Mouse (Mus musculus): ENCODE measurements at regions not wholly inside any gene's neighbourhood (a gene's known extent, or its start where the extent isn't known, plus 50 kb on each side); places are given as distances from the start of the nearest gene placed in this dataset.

- Histone ChIP-seq H3K9me3 (no peaks in the 10 kb centered on the region), H3K4me1 (no peaks in the 10 kb centered on the region), H3K27ac (no peak overlapping the region), H3K27me3 (no peaks in the 10 kb centered on the region), H3K4me2 (no peak overlapping the region), H3K36me3 (no peaks in the 10 kb centered on the region), H3K4me3 (no peak overlapping the region), H3K9ac (no peak overlapping the region)
- 65% methylated on average over 4 of the region's 4 CpGs for WGBS
- ATAC-seq (ENCODE audit: insufficient number of reproducible peaks, low FRiP score, low TSS enrichment, low read depth), result no peak
These were observed 374.4 kb upstream of the Cd180 start for GRCm38 (mm10) chr13:102318891-102319404.

GRCm38 (mm10) chr13:102319453-102319852 is 373.9 kb upstream of the Cd180 start:
- H3K4me1 ChIP-seq, result no peaks in the 10 kb centered on the region
- no peaks in the 10 kb centered on the region for H3K36me3 ChIP-seq
- no peaks in the 10 kb centered on the region for H3K9me3 ChIP-seq
- H3K4me3 ChIP-seq, result no peak overlapping the region
- H3K4me2 ChIP-seq, result no peak overlapping the region
- no peak overlapping the region for H3K9ac ChIP-seq
- ATAC-seq (ENCODE audit: insufficient number of reproducible peaks, low FRiP score, low TSS enrichment, low read depth), result no peak
- H3K27me3 ChIP-seq, result no peaks in the 10 kb centered on the region
- no peak overlapping the region for H3K27ac ChIP-seq
- 83% methylated on average over 2 of the region's 2 CpGs for WGBS

- H3K4me3 ChIP-seq, result no peak overlapping the region
These were observed 369.5 kb upstream of the Cd180 start for GRCm38 (mm10) chr13:102323876-102324275.

GRCm38 (mm10) chr13:102326003-102326402 is 367.4 kb upstream of the Cd180 start:
- H3K4me1 ChIP-seq, result no peaks in the 10 kb centered on the region
- no peaks in the 10 kb centered on the region for H3K36me3 ChIP-seq
- no peak overlapping the region for H3K4me2 ChIP-seq
- H3K27ac ChIP-seq, result no peak overlapping the region
- no peak overlapping the region for H3K4me3 ChIP-seq
- H3K9me3 ChIP-seq, result no peaks in the 10 kb centered on the region
- 87% methylated on average over 2 of the region's 2 CpGs for WGBS
- ATAC-seq (ENCODE audit: insufficient number of reproducible peaks, low FRiP score, low TSS enrichment, low read depth), result no peak
- no peaks in the 10 kb centered on the region for H3K27me3 ChIP-seq
- H3K9ac ChIP-seq, result no peak overlapping the region

More at GRCm38 (mm10) chr13:102323876-102324275, 369.5 kb upstream of the Cd180 start:
- ATAC-seq (ENCODE audit: insufficient number of reproducible peaks, low FRiP score, low TSS enrichment, low read depth), result no peak
- H3K4me2 ChIP-seq, result no peak overlapping the region
- no peaks in the 10 kb centered on the region for H3K4me1 ChIP-seq
- H3K9ac ChIP-seq, result no peak overlapping the region
- no peaks in the 10 kb centered on the region for H3K27me3 ChIP-seq
- WGBS, result 93% methylated on average over 3 of the region's 3 CpGs
- no peak overlapping the region for H3K27ac ChIP-seq
- no peaks in the 10 kb centered on the region for H3K9me3 ChIP-seq
- no peaks in the 10 kb centered on the region for H3K36me3 ChIP-seq

GRCm38 (mm10) chr13:102326544-102326943 is 366.8 kb upstream of the Cd180 start:
- no peaks in the 10 kb centered on the region for H3K4me1 ChIP-seq
- no peak overlapping the region for H3K4me3 ChIP-seq
- no peak overlapping the region for H3K27ac ChIP-seq
- no peaks in the 10 kb centered on the region for H3K27me3 ChIP-seq
- ATAC-seq (ENCODE audit: insufficient number of reproducible peaks, low FRiP score, low TSS enrichment, low read depth), result no peak
- H3K9ac ChIP-seq, result no peak overlapping the region
- WGBS, result 74% methylated on average over 2 of the region's 2 CpGs
- no peaks in the 10 kb centered on the region for H3K9me3 ChIP-seq
- H3K36me3 ChIP-seq, result no peaks in the 10 kb centered on the region
- no peak overlapping the region for H3K4me2 ChIP-seq

GRCm38 (mm10) chr13:102333667-102334066 is 359.7 kb upstream of the Cd180 start:
- H3K4me1 ChIP-seq, result peaks cover 9% of the 10 kb centered on the region
- no peak overlapping the region for H3K4me3 ChIP-seq
- H3K36me3 ChIP-seq, result no peaks in the 10 kb centered on the region
- no peaks in the 10 kb centered on the region for H3K9me3 ChIP-seq
- H3K27ac ChIP-seq, result no peak overlapping the region
- ATAC-seq (ENCODE audit: insufficient number of reproducible peaks, low FRiP score, low TSS enrichment, low read depth), result no peak
- H3K27me3 ChIP-seq, result no peaks in the 10 kb centered on the region
- H3K4me2 ChIP-seq, result no peak overlapping the region
- no peak overlapping the region for H3K9ac ChIP-seq
- WGBS, result 35% methylated on average over 1 of the region's 1 CpGs

- Histone ChIP-seq H3K4me2 (peak overlapping the region; percentile 10; the same call in 1 of the 2 replicates), H3K4me1 (peaks cover 9% of the 10 kb centered on the region), H3K9me3 (no peaks in the 10 kb centered on the region), H3K4me3 (0 out of 2 replicates have a peak overlapping the region, but pooled peaks have one; percentile 0), H3K9ac (no peak overlapping the region), H3K27ac (no peak overlapping the region), H3K27me3 (no peaks in the 10 kb centered on the region), H3K36me3 (no peaks in the 10 kb centered on the region)
- ATAC-seq (ENCODE audit: insufficient number of reproducible peaks, low FRiP score, low TSS enrichment, low read depth), result no peak
- 15% methylated on average over 13 of the region's 13 CpGs for WGBS
These were observed 359.2 kb upstream of the Cd180 start for GRCm38 (mm10) chr13:102334131-102334534.

GRCm38 (mm10) chr13:102343236-102343635 is 350.1 kb upstream of the Cd180 start:
- Histone ChIP-seq H3K4me2 (no peak overlapping the region), H3K27ac (no peak overlapping the region), H3K9me3 (no peaks in the 10 kb centered on the region), H3K4me3 (no peak overlapping the region), H3K4me1 (no peaks in the 10 kb centered on the region), H3K27me3 (no peaks in the 10 kb centered on the region), H3K36me3 (no peaks in the 10 kb centered on the region), H3K9ac (no peak overlapping the region)
- ATAC-seq (ENCODE audit: insufficient number of reproducible peaks, low FRiP score, low TSS enrichment, low read depth), result no peak
- WGBS, result 61% methylated on average over 2 of the region's 2 CpGs

GRCm38 (mm10) chr13:102344606-102345269 is 348.6 kb upstream of the Cd180 start:
- Histone ChIP-seq H3K27me3 (no peaks in the 10 kb centered on the region), H3K9ac (no peak overlapping the region), H3K9me3 (no peaks in the 10 kb centered on the region), H3K4me1 (no peaks in the 10 kb centered on the region), H3K36me3 (no peaks in the 10 kb centered on the region), H3K27ac (no peak overlapping the region), H3K4me2 (no peak overlapping the region), H3K4me3 (no peak overlapping the region)
- WGBS, result 65% methylated on average over 5 of the region's 5 CpGs
- no peak for ATAC-seq (ENCODE audit: insufficient number of reproducible peaks, low FRiP score, low TSS enrichment, low read depth)

GRCm38 (mm10) chr13:102349493-102349892 is 343.9 kb upstream of the Cd180 start:
- Histone ChIP-seq H3K27me3 (no peaks in the 10 kb centered on the region), H3K9me3 (no peaks in the 10 kb centered on the region), H3K4me1 (no peaks in the 10 kb centered on the region), H3K9ac (no peak overlapping the region), H3K27ac (no peak overlapping the region), H3K4me3 (no peak overlapping the region), H3K4me2 (no peak overlapping the region), H3K36me3 (no peaks in the 10 kb centered on the region)
- ATAC-seq (ENCODE audit: insufficient number of reproducible peaks, low FRiP score, low TSS enrichment, low read depth), result no peak
- 94% methylated on average over 1 of the region's 1 CpGs for WGBS

GRCm38 (mm10) chr13:102352073-102352854 is 341.1 kb upstream of the Cd180 start:
- H3K27ac ChIP-seq, result peak overlapping the region; percentile 6; the same call in 1 of the 2 replicates
- H3K36me3 ChIP-seq, result no peaks in the 10 kb centered on the region
- WGBS, result 44% methylated on average over 10 of the region's 10 CpGs
- H3K9me3 ChIP-seq, result no peaks in the 10 kb centered on the region
- no peak overlapping the region for H3K4me2 ChIP-seq
- no peaks in the 10 kb centered on the region for H3K4me1 ChIP-seq
- no peak for ATAC-seq (ENCODE audit: insufficient number of reproducible peaks, low FRiP score, low TSS enrichment, low read depth)
- no peaks in the 10 kb centered on the region for H3K27me3 ChIP-seq
- no peak overlapping the region for H3K4me3 ChIP-seq
- no peak overlapping the region for H3K9ac ChIP-seq

GRCm38 (mm10) chr13:102355569-102355968 is 337.8 kb upstream of the Cd180 start:
- no peaks in the 10 kb centered on the region for H3K27me3 ChIP-seq
- ATAC-seq (ENCODE audit: insufficient number of reproducible peaks, low FRiP score, low TSS enrichment, low read depth), result no peak
- H3K4me1 ChIP-seq, result no peaks in the 10 kb centered on the region
- H3K36me3 ChIP-seq, result no peaks in the 10 kb centered on the region
- H3K9me3 ChIP-seq, result no peaks in the 10 kb centered on the region
- H3K4me3 ChIP-seq, result no peak overlapping the region
- no peak overlapping the region for H3K4me2 ChIP-seq
- WGBS, result 26% methylated on average over 1 of the region's 1 CpGs
- H3K9ac ChIP-seq, result no peak overlapping the region
- H3K27ac ChIP-seq, result no peak overlapping the region; the same call in 1 of the 2 replicates
